Mouse (Mus musculus): Measurements from ENCODE around the gene Ifitm1. TPM values are rescaled to one million over a fixed set of nuclear protein-coding genes. Genes with fewer than 3 reads are reported as not detected.
"Not testable (repeated sequence)": the region's sequence is repeated elsewhere in the genome, so short reads cannot be mapped to it uniquely, and the experiment has no call there.

Ifitm1 gene
- polyA plus RNA-seq, 1 experiment from 2014 or later, result 20.1 TPM

- H3K4me1 ChIP-seq (ENCODE audit: control insufficient read depth, insufficient read depth, low read length), result peaks cover 4% of the 10 kb centered on the region; the same call in 1 of the 2 replicates
- no peak overlapping the region for H3K4me2 ChIP-seq (ENCODE audit: low read depth, low read length)
- no peaks in the 10 kb centered on the region for H3K27me3 ChIP-seq (ENCODE audit: control insufficient read depth, insufficient read depth, low read length)
- ATAC-seq (replicated peaks; ENCODE audit: insufficient number of reproducible peaks, low FRiP score, low TSS enrichment, low read depth), result no peak
- H3K9ac ChIP-seq (replicated peaks; ENCODE audit: low read length), result no peak overlapping the region
- 7% methylated on average over 9 of the region's 9 CpGs for WGBS
- H3K9me3 ChIP-seq (replicated peaks; ENCODE audit: control insufficient read depth, low read length), result no peaks in the 10 kb centered on the region
- peak; percentile 74 for DNase-seq (ENCODE audit: low spot score)
- H3K4me3 ChIP-seq (ENCODE audit: low read depth, low read length), result no peak overlapping the region
- H3K27ac ChIP-seq (replicated peaks; ENCODE audit: low read depth, low read length), result no peak overlapping the region
- no peaks in the 10 kb centered on the region for H3K36me3 ChIP-seq (replicated peaks; ENCODE audit: control insufficient read depth, insufficient read depth, low read depth, low read length)
Observed at GRCm38 (mm10) chr7:140959181-140959901, 7.7 kb upstream of the Ifitm1 start.

- Histone ChIP-seq H3K27me3 (ENCODE audit: control insufficient read depth, insufficient read depth, low read length) (no peaks in the 10 kb centered on the region), H3K4me1 (ENCODE audit: control insufficient read depth, insufficient read depth, low read length) (peaks cover 4% of the 10 kb centered on the region; the same call in 1 of the 2 replicates), H3K9me3 (replicated peaks; ENCODE audit: control insufficient read depth, low read length) (no peaks in the 10 kb centered on the region), H3K9ac (replicated peaks; ENCODE audit: low read length) (no peak overlapping the region), H3K4me3 (ENCODE audit: low read depth, low read length) (no peak overlapping the region), H3K36me3 (replicated peaks; ENCODE audit: control insufficient read depth, insufficient read depth, low read depth, low read length) (no peaks in the 10 kb centered on the region), H3K27ac (replicated peaks; ENCODE audit: low read depth, low read length) (no peak overlapping the region), H3K4me2 (ENCODE audit: low read depth, low read length) (no peak overlapping the region)
- 68% methylated on average over 5 of the region's 5 CpGs for WGBS
- ATAC-seq (replicated peaks; ENCODE audit: insufficient number of reproducible peaks, low FRiP score, low TSS enrichment, low read depth) (no peak), DNase-seq (ENCODE audit: low spot score) (no peak)
Observed at GRCm38 (mm10) chr7:140960026-140960425, 7.0 kb upstream of the Ifitm1 start.

GRCm38 (mm10) chr7:140961416-140961815, 5.6 kb upstream of the Ifitm1 start:
- Histone ChIP-seq H3K36me3 (replicated peaks; ENCODE audit: control insufficient read depth, insufficient read depth, low read depth, low read length) (no peaks in the 10 kb centered on the region), H3K9me3 (replicated peaks; ENCODE audit: control insufficient read depth, low read length) (no peaks in the 10 kb centered on the region), H3K4me2 (ENCODE audit: low read depth, low read length) (no peak overlapping the region), H3K4me1 (ENCODE audit: control insufficient read depth, insufficient read depth, low read length) (peaks cover under 1% of the 10 kb centered on the region; the same call in 1 of the 2 replicates), H3K9ac (replicated peaks; ENCODE audit: low read length) (no peak overlapping the region), H3K4me3 (ENCODE audit: low read depth, low read length) (no peak overlapping the region), H3K27me3 (ENCODE audit: control insufficient read depth, insufficient read depth, low read length) (no peaks in the 10 kb centered on the region), H3K27ac (replicated peaks; ENCODE audit: low read depth, low read length) (no peak overlapping the region)
- no peak for DNase-seq (ENCODE audit: low spot score)
- no peak for ATAC-seq (replicated peaks; ENCODE audit: insufficient number of reproducible peaks, low FRiP score, low TSS enrichment, low read depth)
- WGBS, result 57% methylated on average over 2 of the region's 2 CpGs

GRCm38 (mm10) chr7:140962733-140963132, 4.3 kb upstream of the Ifitm1 start:
- Histone ChIP-seq H3K9ac (replicated peaks; ENCODE audit: low read length) (no peak overlapping the region), H3K4me3 (ENCODE audit: low read depth, low read length) (no peak overlapping the region), H3K36me3 (replicated peaks; ENCODE audit: control insufficient read depth, insufficient read depth, low read depth, low read length) (no peaks in the 10 kb centered on the region), H3K27ac (replicated peaks; ENCODE audit: low read depth, low read length) (no peak overlapping the region), H3K4me1 (ENCODE audit: control insufficient read depth, insufficient read depth, low read length) (no peaks in the 10 kb centered on the region), H3K4me2 (ENCODE audit: low read depth, low read length) (no peak overlapping the region), H3K27me3 (ENCODE audit: control insufficient read depth, insufficient read depth, low read length) (no peaks in the 10 kb centered on the region), H3K9me3 (replicated peaks; ENCODE audit: control insufficient read depth, low read length) (no peaks in the 10 kb centered on the region)
- DNase-seq (ENCODE audit: low spot score) (no peak), ATAC-seq (replicated peaks; ENCODE audit: insufficient number of reproducible peaks, low FRiP score, low TSS enrichment, low read depth) (no peak)
- WGBS, result 57% methylated on average over 2 of the region's 2 CpGs

DNA sequence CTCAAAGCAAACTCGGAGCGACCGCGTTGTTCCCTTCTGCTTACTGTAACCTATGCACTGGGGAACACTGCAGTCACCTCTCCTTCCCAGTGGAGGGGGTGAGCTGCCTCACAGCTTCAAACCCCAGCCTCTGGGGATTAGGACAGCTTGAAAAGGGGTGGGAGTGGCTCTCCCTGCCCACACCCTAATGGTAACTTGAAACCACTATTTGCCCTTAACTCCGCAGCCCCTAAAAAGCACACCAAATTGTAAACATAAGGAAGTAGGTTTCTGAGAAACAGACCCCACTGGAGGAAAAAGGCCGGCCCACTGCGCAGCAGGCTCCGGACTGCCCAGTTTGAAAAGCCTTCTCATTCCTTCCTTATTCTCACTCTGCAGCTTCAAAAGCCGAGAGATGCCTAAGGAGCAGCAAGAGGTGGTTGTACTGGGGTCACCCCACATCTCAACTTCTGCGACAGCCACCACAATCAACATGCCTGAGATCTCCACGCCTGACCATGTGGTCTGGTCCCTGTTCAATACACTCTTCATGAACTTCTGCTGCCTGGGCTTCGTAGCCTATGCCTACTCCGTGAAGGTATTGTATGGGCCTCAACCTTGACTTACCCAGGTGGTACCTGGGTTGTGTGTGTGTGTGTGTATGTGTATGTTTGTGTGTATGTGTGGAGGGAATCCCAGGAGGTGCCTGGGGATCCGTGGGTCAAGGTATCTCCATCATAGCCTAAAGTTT, 1.0 kb downstream of the Ifitm1 start:
- H3K4me1 ChIP-seq (ENCODE audit: control insufficient read depth, insufficient read depth, low read length), result peaks cover 3% of the 10 kb centered on the region
- ATAC-seq (replicated peaks; ENCODE audit: insufficient number of reproducible peaks, low FRiP score, low TSS enrichment, low read depth) (0 out of 2 replicates have a peak, but pooled peaks have one; percentile 54), DNase-seq (ENCODE audit: low spot score) (peak; percentile 71)
- WGBS, result 5% methylated on average over 14 of the region's 14 CpGs
- no peaks in the 10 kb centered on the region for H3K27me3 ChIP-seq (ENCODE audit: control insufficient read depth, insufficient read depth, low read length)
- no peaks in the 10 kb centered on the region for H3K9me3 ChIP-seq (replicated peaks; ENCODE audit: control insufficient read depth, low read length)
- no peak overlapping the region; the same call in 1 of the 2 replicates for H3K4me2 ChIP-seq (ENCODE audit: low read depth, low read length)
- H3K36me3 ChIP-seq (replicated peaks; ENCODE audit: control insufficient read depth, insufficient read depth, low read depth, low read length), result no peaks in the 10 kb centered on the region
- no peak overlapping the region for H3K4me3 ChIP-seq (ENCODE audit: low read depth, low read length)
- H3K9ac ChIP-seq (replicated peaks; ENCODE audit: low read length), result no peak overlapping the region
- H3K27ac ChIP-seq (replicated peaks; ENCODE audit: low read depth, low read length), result no peak overlapping the region

DNA sequence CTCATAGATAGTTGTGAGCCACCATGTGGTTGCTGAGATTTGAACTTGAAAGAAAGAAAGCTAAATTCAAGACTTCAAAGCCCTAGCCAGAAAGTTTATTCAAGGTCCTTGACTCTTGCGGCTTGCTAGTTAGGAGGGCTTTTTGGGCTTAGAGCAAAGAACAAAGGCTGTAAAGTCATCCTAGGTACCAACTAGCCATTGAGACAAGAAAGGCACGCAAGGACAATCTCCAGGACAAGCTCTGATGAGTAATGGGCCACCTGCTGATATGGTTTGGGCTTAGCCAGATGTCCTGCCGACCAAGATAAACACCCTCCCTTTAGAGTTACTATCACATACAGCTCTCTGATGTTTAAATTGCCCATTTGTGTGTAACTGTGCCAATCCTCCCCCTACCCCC, 1.7 kb downstream of the Ifitm1 start:
- not testable (repeated sequence) for H3K4me3 ChIP-seq (ENCODE audit: low read depth, low read length); H3K27me3 ChIP-seq (ENCODE audit: control insufficient read depth, insufficient read depth, low read length); H3K27ac ChIP-seq (replicated peaks; ENCODE audit: low read depth, low read length); H3K9me3 ChIP-seq (replicated peaks; ENCODE audit: control insufficient read depth, low read length); ATAC-seq (replicated peaks; ENCODE audit: insufficient number of reproducible peaks, low FRiP score, low TSS enrichment, low read depth); DNase-seq (ENCODE audit: low spot score); H3K36me3 ChIP-seq (replicated peaks; ENCODE audit: control insufficient read depth, insufficient read depth, low read depth, low read length); H3K4me2 ChIP-seq (ENCODE audit: low read depth, low read length); H3K9ac ChIP-seq (replicated peaks; ENCODE audit: low read length); H3K4me1 ChIP-seq (ENCODE audit: control insufficient read depth, insufficient read depth, low read length)
- 25% methylated on average over 3 of the region's 3 CpGs for WGBS

- no peak for ATAC-seq (replicated peaks; ENCODE audit: insufficient number of reproducible peaks, low FRiP score, low TSS enrichment, low read depth)
- H3K9me3 ChIP-seq (replicated peaks; ENCODE audit: control insufficient read depth, low read length), result no peaks in the 10 kb centered on the region
- no peaks in the 10 kb centered on the region for H3K27me3 ChIP-seq (ENCODE audit: control insufficient read depth, insufficient read depth, low read length)
- no peak overlapping the region for H3K4me3 ChIP-seq (ENCODE audit: low read depth, low read length)
- H3K36me3 ChIP-seq (replicated peaks; ENCODE audit: control insufficient read depth, insufficient read depth, low read depth, low read length), result no peaks in the 10 kb centered on the region
- H3K4me1 ChIP-seq (ENCODE audit: control insufficient read depth, insufficient read depth, low read length), result peaks cover 3% of the 10 kb centered on the region
- no peak overlapping the region for H3K4me2 ChIP-seq (ENCODE audit: low read depth, low read length)
- no peak for DNase-seq (ENCODE audit: low spot score)
- no peak overlapping the region for H3K27ac ChIP-seq (replicated peaks; ENCODE audit: low read depth, low read length)
- no peak overlapping the region for H3K9ac ChIP-seq (replicated peaks; ENCODE audit: low read length)
- 49% methylated on average over 7 of the region's 7 CpGs for WGBS
Observed at GRCm38 (mm10) chr7:140970931-140971330, 3.9 kb downstream of the Ifitm1 start.

All from embryonic facial prominence, embryonic 11.5 days (tissue).